Comparison of ENCODE assay signal across 42 mouse cellular contexts in genomic region chr13:92299522-92299921, GRCm38 (mm10). TPM values are rescaled to one million over a fixed set of nuclear protein-coding genes. Genes with fewer than 3 reads are reported as not detected.
"Had no signal": no experiment of that assay in that cellular context is flagged by ENCODE, and none has a peak within 500 bp of the region (broad histone marks: within the 10 kb centered on the region; RNA-seq: fewer than 3 reads in every experiment).

No protein-coding gene starts in this region.

- H3K9me3 ChIP-seq: limb, embryonic 10.5 days; limb, embryonic 12.5 days; limb, embryonic 13.5 days; limb, embryonic 15.5 days; liver, embryonic 12.5 days; liver, embryonic 13.5 days; liver, embryonic 15.5 days; lung, embryonic 15.5 days; megakaryocyte, embryonic 14.5 days; midbrain, embryonic 10.5 days; midbrain, embryonic 12.5 days; midbrain, embryonic 13.5 days; midbrain, embryonic 15.5 days; neural tube, embryonic 12.5 days; neural tube, embryonic 13.5 days had no signal

- H3K27me3 ChIP-seq: limb, embryonic 12.5 days; limb, embryonic 13.5 days; limb, embryonic 15.5 days; liver, embryonic 12.5 days; liver, embryonic 13.5 days; liver, embryonic 15.5 days; lung, embryonic 15.5 days; megakaryocyte, embryonic 14.5 days; midbrain, embryonic 12.5 days; midbrain, embryonic 13.5 days; midbrain, embryonic 15.5 days; neural tube, embryonic 12.5 days; neural tube, embryonic 13.5 days had no signal

- DNase-seq: left cerebral cortex, postnatal 4 days; liver; liver, embryonic 13.5 days; liver, postnatal 0 days; lung, adult 18-20 months; lung, adult 2 months; lung, embryonic 14.5 days; lung, postnatal 10 days; lung, postnatal 14 days; lung, postnatal 36 days; lung, postnatal 4 days; midbrain, embryonic 14.5 days had no signal

- H3K9ac ChIP-seq: limb, embryonic 12.5 days; limb, embryonic 13.5 days; limb, embryonic 15.5 days; liver, embryonic 12.5 days; liver, embryonic 13.5 days; liver, embryonic 14.5 days; liver, embryonic 15.5 days; liver, postnatal 0 days; lung, embryonic 14.5 days; lung, embryonic 15.5 days; midbrain, embryonic 12.5 days; midbrain, embryonic 13.5 days; midbrain, embryonic 15.5 days; neural tube, embryonic 12.5 days; neural tube, embryonic 13.5 days had no signal

- ATAC-seq: liver, embryonic 12.5 days; liver, postnatal 0 days; lung, postnatal 0 days; midbrain, embryonic 13.5 days; midbrain, embryonic 15.5 days; midbrain, embryonic 16.5 days had no signal

- H3K4me1 ChIP-seq: liver, embryonic 12.5 days; lung, embryonic 15.5 days; megakaryocyte, embryonic 14.5 days; midbrain, embryonic 10.5 days; midbrain, embryonic 12.5 days; midbrain, embryonic 13.5 days; midbrain, embryonic 15.5 days; neural tube, embryonic 12.5 days had no signal

- H3K4me2 ChIP-seq: limb, embryonic 12.5 days; limb, embryonic 13.5 days; limb, embryonic 15.5 days; liver, embryonic 11.5 days; liver, embryonic 12.5 days; liver, embryonic 13.5 days; liver, embryonic 15.5 days; lung, embryonic 14.5 days; lung, embryonic 15.5 days; midbrain, embryonic 11.5 days; midbrain, embryonic 12.5 days; midbrain, embryonic 13.5 days; midbrain, embryonic 15.5 days; neural tube, embryonic 12.5 days; neural tube, embryonic 13.5 days had no signal

- H3K27ac ChIP-seq: limb, embryonic 12.5 days; limb, embryonic 13.5 days; limb, embryonic 15.5 days; liver, embryonic 12.5 days; liver, embryonic 13.5 days; liver, embryonic 14.5 days; liver, embryonic 15.5 days; lung, embryonic 15.5 days; macrophage; midbrain, embryonic 10.5 days; midbrain, embryonic 12.5 days; midbrain, embryonic 13.5 days; midbrain, embryonic 15.5 days; neural tube, embryonic 12.5 days; neural tube, embryonic 13.5 days had no signal

- H3K4me3 ChIP-seq: limb, embryonic 10.5 days; limb, embryonic 12.5 days; limb, embryonic 13.5 days; limb, embryonic 15.5 days; liver, embryonic 12.5 days; liver, embryonic 13.5 days; liver, embryonic 15.5 days; lung, embryonic 15.5 days; megakaryocyte, embryonic 14.5 days; midbrain, embryonic 10.5 days; midbrain, embryonic 12.5 days; midbrain, embryonic 13.5 days; midbrain, embryonic 15.5 days; myocyte; neural tube, embryonic 12.5 days; neural tube, embryonic 13.5 days had no signal

RNA-seq across cellular contexts. Expression of gene Gm20379, which starts 6.3 kb away (rescaled TPM):
- total RNA-seq: left cerebral cortex, postnatal 14 days; left cerebral cortex, postnatal 25 days; left cerebral cortex, postnatal 36 days; left cerebral cortex, postnatal 4 days; liver, adult 2 months; megakaryocyte progenitor cell, adult 5-6 weeks; megakaryocyte, adult 5-6 weeks; megakaryocyte-erythroid progenitor cell, adult 5-6 weeks; midbrain, postnatal 0 days; monocyte, adult 5-6 weeks had no signal
- polyA plus RNA-seq: liver, adult 2 months; lung, adult 2 months; macrophage; myocyte had no signal
